Mouse (Mus musculus) heart, postnatal 14 days (tissue): ENCODE results near the gene Clec2d. TPM values are rescaled to one million over a fixed set of nuclear protein-coding genes. Genes with fewer than 3 reads are reported as not detected.
"Not testable (repeated sequence)": the region's sequence is repeated elsewhere in the genome, so short reads cannot be mapped to it uniquely, and the experiment has no call there.

ENCODE experiments used
- DNase-seq, 2 experiments: peaks; one replicate each; pipeline ENCODE4 v3.0.0; 2021 to 2022
- intact Hi-C: fragments of 180-260 bp; cut with DNase I; formaldehyde crosslinking; loops from one replicate; pipeline ENCODE4 v1.15.1; 2025
- total RNA-seq, 2 experiments: library from RNA; stranded (reverse); gene quantifications; 2 replicates each; pipeline ENCODE4 v1.2.3; 2021

The Clec2d gene
- total RNA-seq, 2 experiments from 2014 or later: 43.5 to 46.0 TPM

DNA sequence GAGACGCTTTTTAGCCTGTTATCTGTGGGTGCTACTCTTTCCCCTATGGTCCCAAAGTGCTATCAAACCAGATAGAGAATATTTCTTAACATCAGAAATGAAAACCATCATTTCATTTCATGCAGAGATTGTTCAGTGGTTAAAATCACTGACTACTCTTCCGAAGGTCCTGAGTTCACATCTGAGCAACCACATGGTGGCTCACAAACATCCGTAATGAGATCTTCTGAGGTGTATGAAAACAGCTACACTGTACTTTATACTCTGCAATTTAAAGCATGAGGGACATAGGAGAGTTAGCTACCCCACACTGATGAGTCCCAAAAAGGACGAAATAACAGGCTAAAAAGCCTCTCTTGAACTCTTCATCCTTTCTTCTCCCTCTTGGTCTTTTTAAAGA is 5.6 kb downstream of the Clec2d start:
- DNase-seq: no peak
- intact Hi-C loops: loop anchor here (10.0 kb wide), 1 partner anchor 179 kb away; no protein-coding TSS in a partner anchor

DNA sequence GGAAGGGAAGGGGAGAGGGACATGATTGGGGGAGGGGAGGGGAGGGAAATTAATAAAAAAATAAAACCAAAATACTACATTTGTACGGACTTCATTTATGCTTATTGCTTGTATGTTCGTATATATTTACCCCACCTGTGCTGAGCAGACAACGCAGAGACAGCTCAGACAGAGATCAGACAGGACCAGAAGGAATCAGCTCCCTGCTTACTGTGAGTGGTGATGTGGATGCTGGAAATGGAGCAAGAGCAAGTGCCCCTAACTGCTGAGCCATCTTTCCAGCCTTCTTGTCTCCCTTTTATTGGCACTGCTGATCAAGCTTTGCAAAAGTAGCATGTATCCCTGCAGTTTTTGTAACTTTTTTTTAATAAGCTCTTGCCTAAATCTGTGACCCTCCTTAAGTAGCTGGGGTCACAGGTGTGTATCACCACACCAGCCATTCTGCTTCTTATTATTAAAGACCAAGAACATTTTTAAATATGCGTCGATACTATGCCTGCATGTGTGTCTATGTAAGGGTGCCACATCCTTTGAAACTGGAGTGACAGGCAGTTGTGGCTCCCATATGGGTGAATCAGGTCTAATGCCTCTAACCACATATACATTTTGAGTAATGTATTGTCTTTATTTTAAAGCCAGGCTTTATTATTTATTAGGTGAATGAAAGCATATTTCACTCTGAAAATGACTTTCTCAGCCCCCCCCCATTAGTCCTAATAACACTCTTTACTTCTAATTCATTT is 6.2 kb downstream of the Clec2d start:
- intact Hi-C loops: loop anchor here (10.0 kb wide), 1 partner anchor 178 kb away; no protein-coding TSS in a partner anchor
- DNase-seq: no peak

DNA sequence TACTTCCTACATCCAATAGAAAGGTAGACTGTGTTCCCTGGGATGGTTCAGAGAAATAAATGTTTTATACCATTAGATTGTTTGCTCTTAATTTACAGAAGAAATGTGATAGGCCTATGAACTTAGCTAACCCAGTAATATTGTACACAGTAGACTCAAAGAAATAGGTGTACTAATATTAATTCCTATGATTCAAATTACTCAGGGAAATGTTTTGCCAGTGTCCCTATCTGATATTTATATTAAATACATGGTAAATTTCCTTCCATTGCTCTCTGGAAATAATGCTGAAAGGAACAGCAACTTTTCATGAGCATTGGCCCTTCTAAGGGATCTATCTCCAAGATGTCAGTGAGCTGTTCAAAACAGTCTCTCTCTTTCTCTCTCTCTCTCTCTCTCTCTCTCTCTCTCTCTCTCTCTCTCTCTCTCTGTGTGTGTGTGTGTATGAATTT is 6.8 kb downstream of the Clec2d start:
- no peak for DNase-seq
- intact Hi-C loops: loop anchor here (10.0 kb wide), 1 partner anchor 178 kb away; no protein-coding TSS in a partner anchor

- intact Hi-C loops: loop anchor here (10.0 kb wide), 1 partner anchor 177 kb away; no protein-coding TSS in a partner anchor
- DNase-seq: not testable (repeated sequence)
Observed at GRCm38 (mm10) chr6:129187816-129188215, 7.4 kb downstream of the Clec2d start.

- intact Hi-C loops: no loop called here
- DNase-seq: no peak
Observed at GRCm38 (mm10) chr6:129193431-129193830, 13.0 kb downstream of the Clec2d start.

DNA sequence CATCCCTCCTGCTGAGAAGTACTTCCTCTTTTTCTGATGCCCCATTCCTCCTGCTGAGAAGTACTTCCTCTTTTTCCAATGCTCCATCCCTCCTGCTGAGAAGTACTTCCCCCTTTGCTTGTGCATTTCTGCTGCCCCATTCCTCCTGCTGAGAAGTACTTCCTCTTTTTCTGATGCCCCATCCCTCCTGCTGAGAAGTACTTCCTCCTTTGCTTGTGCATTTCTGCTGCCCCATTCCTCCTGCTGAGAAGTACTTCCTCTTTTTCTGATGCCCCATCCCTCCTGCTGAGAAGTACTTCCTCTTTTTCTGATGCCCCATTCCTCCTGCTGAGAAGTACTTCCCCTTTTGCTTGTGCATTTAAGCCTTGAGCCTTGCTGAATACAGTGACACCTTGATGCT is 19.7 kb downstream of the Clec2d start:
- intact Hi-C loops, DNase-seq: not testable (repeated sequence)

DNA sequence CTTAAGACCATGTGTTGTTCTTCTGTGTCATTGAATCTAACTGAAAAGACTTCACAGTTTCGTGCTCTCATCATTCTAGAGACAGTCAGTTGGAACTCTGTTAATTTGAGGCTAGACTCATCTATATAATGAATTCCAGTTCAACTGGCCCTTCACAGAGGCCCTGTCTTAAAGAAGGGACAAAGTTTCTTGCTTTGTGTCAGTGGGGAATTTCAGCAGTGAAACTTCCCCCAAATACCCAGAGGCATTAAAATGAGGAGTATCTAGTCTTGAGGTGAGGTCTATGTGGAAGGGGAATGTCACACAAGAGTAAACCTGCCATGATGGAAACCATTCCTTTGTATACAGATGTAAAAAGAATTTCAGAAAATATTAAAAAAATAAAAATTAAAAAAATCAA is 21.9 kb downstream of the Clec2d start:
- intact Hi-C loops: no loop called here
- DNase-seq: no peak

DNA sequence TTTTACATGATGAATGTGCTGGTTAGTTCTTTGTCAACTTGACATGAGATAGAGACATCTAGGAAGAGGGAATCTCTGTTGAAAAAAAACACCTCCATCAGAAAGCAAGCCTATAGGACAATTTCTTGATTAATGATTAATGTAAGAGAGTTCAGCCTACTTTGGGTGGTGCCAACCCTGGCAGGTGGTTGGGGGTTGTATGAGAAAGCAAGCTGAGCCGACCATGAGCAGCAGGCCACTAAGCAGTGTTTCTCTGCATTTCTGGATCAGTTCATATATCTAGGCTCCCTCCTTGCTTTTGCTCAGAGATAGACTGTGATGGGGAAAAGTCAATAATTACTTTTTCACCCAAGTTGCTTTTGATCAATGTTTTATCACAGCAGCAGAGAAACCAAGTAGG is 23.9 kb downstream of the Clec2d start:
- DNase-seq: no peak
- intact Hi-C loops: no loop called here

GRCm38 (mm10) chr6:129204838-129205237 is 24.4 kb downstream of the Clec2d start:
- intact Hi-C loops: no loop called here
- no peak for DNase-seq

DNA sequence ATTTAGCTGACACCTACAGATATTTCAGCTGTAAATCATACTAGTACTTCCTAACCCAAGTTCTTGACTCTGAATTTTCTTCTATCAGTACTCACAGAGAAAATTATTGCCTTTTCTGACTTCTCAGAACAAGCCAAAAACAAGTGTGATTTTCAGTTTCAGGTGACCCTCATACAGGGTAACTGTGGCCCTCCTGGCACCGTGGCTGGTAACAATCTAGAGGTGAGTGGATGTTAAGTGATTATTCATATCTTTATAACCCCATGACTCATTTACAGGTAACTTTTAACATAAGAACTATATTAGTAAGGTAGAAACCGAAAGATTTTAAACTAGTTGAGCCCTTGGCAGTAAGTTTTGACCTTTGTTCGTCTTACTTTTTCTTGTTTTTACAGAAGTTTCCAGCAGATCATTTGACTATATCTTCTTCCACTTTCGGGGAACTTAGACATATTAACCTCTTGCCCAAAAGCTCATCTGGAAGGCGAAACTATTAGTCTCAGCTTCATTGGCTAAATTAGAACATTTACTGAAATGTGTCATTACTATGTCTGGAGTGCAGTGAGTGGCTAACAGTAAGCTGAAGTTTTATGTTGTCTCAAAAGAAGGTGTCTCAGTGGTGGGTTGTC is 28.6 kb downstream of the Clec2d start:
- intact Hi-C loops: no loop called here
- DNase-seq: no peak

DNA sequence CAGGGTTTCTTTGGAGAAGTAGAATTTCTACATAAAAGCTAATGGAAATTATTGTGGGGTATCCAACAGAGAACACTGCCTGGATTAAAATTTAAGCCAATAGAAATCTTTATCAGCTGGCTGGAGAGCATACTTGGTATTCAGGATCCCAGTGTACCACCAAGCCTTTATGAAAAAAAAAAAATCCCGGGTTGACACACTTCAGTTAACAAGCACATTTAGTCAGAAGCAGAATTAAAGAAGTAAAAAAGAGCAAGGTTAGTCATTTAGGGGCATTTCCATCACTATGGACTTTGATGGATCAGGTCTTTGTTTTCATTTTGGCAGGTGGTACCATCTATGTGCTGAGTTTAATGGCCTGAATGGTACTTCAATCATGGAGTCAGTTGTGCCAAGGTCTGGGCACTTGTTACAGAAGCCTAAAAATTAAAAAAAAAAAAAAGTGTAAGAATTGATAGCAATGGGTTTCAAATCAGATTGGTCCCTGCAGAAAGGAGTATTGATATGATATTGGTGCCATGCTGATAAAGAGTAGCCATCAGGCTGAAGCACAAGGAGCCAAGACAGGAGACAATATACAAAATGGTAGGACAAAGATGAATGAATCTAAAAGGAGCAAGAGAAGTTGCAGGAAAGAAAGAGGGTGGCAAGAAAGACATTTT is 29.5 kb downstream of the Clec2d start:
- no peak for DNase-seq
- intact Hi-C loops: no loop called here

DNA sequence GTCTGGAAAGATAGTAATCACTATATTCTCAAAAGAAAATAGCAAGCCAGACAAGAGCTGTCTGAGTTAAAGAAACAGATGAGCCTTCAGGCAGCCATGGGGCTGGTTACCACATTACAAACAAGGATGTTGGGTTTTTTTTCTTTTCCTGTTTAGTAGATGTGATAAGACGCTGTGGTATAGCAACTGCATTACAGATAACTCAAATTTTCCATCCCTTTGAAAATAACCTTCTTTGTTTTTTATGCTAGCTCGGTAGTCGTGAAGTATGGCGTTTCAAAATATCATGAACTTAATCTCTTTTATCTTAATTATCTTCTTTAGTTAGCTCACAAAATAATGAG is 30.0 kb downstream of the Clec2d start:
- intact Hi-C loops: no loop called here
- DNase-seq: no peak

GRCm38 (mm10) chr6:129212421-129213195 is 32.2 kb downstream of the Clec2d start:
- no peak for DNase-seq
- intact Hi-C loops: no loop called here

DNA sequence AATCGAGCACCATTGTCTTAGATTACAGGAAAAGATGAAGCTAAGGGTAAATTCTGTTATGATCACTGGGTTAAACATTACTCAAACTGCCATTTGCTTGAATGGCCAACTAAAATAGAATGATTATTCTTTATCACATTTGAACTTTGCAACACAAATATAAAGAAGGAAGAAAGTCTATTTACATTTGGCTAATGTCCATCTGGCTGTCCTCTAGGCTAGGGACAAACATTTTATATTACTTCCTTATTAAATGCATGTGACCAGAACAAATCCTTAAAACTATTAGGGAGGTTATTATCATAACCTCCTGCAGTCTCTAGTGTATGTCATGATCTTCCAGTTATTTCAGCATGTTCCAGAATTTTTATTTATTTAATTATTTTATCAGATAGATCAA is 33.1 kb downstream of the Clec2d start:
- no peak for DNase-seq
- intact Hi-C loops: no loop called here

DNA sequence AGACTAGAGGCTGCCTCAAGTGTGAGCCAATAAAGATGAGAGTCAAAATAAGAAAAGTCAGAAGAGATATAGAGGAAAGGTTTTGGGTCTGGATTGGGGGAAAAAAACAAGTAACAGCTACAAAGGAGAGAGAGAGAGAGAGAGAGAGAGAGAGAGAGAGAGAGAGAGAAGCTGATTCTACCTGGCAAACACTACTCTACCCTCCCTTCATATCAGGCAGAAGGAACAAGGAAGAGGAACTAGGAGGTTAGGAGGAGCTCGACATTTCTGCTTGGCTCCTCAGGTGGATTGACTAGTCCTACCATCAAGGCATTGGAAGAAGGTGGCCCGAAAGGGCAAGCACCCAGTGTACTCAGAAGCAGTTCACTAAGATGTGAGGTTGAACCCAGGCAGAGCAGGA is 33.8 kb downstream of the Clec2d start:
- intact Hi-C loops: no loop called here
- DNase-seq: no peak

- intact Hi-C loops: no loop called here
- DNase-seq: no peak
Observed at GRCm38 (mm10) chr6:129215053-129215452, 34.6 kb downstream of the Clec2d start.

DNA sequence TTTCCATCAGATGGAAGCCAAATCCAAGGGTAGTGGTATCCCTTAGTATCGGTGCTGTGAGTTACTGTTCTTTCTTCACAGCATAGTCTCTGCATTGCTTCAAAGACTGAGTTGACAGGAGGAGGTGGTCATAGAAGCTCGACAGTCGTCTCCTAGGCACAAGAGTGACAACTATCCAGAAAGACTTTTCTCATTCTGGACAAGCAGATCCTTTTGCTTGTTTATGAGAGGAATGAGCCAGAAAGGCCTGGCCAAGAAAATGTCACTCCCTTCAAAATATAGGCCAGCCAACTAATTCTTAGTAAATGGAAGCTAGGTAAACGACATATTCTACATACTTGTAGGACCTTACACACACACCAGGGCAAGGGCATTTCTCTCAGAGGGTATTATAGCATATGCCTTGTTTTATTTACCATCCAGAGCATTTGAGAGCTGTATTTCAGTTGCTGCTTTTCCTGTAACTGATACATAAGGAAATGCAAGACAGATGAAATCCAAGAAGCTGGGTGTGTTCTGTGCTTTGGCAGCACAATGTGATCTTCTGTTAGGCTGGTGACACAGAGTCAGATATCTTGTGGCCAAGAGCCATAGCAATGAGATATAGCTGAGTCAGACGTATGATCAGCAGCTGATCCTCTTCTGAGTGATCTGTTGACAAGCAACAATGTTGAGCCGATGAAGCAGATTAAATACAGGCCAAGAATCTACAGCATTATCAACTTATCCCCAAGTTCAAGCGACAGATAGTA is 35.6 kb downstream of the Clec2d start:
- intact Hi-C loops: no loop called here
- DNase-seq: no peak

- no peak for DNase-seq
- intact Hi-C loops: no loop called here
Observed at GRCm38 (mm10) chr6:129216721-129217230, 36.4 kb downstream of the Clec2d start.

GRCm38 (mm10) chr6:129218191-129218696 is 37.8 kb downstream of the Clec2d start:
- no peak for DNase-seq
- intact Hi-C loops: no loop called here
